Mouse (Mus musculus) cerebellum, adult 11 months (tissue): Measurements from ENCODE around the gene Fa2h.

ENCODE experiments used
- DNase-seq: peaks from one replicate; pipeline ENCODE4 v3.0.0; 2022

Gene Fa2h

GRCm38 (mm10) chr8:111299363-111299820 is 94.2 kb downstream of the Fa2h start:
- peak; percentile 53 for DNase-seq

- peak; percentile 9 for DNase-seq
These were observed 95.6 kb downstream of the Fa2h start for GRCm38 (mm10) chr8:111298011-111298410.
